Mouse (Mus musculus): Measurements from ENCODE around the gene Anapc15-ps. TPM values are rescaled to one million over a fixed set of nuclear protein-coding genes. Genes with fewer than 3 reads are reported as not detected.

The Anapc15-ps gene
- polyA plus RNA-seq, 1 experiment from 2014 or later = 0.95 TPM

GRCm38 (mm10) chr10:95647128-95647527, 26.1 kb downstream of the Anapc15-ps start:
- Histone ChIP-seq H3K4me1 (ENCODE audit: control insufficient read depth, insufficient read depth, low read depth, low read length) (no peaks in the 10 kb centered on the region), H3K27me3 (replicated peaks; ENCODE audit: control insufficient read depth, insufficient read depth, low read length) (no peaks in the 10 kb centered on the region), H3K4me3 (ENCODE audit: low read length) (no peak overlapping the region), H3K27ac (ENCODE audit: low read depth, low read length) (no peak overlapping the region), H3K9ac (ENCODE audit: low read depth, low read length) (no peak overlapping the region), H3K36me3 (ENCODE audit: control insufficient read depth, insufficient read depth, low read length) (no peaks in the 10 kb centered on the region), H3K9me3 (ENCODE audit: control insufficient read depth, low read length) (no peaks in the 10 kb centered on the region), H3K4me2 (ENCODE audit: low read length) (no peak overlapping the region)
- ATAC-seq = no peak
- 77% methylated on average over 9 of the region's 9 CpGs for WGBS

DNA sequence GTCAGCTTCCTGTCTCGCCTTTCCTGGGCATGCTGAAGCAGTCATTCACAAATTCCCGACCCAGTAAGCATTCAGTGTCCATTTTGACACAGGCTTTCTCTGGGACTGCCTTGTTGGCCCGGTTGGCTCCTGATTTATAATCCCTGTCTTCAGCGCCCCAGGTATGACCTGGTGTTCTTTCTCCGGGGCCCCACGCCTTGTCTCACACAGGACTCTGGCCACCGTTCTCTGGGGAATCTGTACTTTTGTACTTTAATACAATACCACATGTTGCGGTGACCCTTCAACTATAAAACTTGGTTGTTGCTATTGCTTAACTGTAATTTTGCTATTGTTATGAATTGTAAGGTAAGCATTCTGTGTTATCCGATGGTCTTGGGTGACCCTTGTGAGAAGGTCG, 26.7 kb downstream of the Anapc15-ps start:
- H3K36me3 ChIP-seq (ENCODE audit: control insufficient read depth, insufficient read depth, low read length) = no peaks in the 10 kb centered on the region
- no peaks in the 10 kb centered on the region for H3K9me3 ChIP-seq (ENCODE audit: control insufficient read depth, low read length)
- WGBS = 90% methylated on average over 10 of the region's 10 CpGs
- H3K27ac ChIP-seq (ENCODE audit: low read depth, low read length) = no peak overlapping the region
- no peak overlapping the region for H3K4me3 ChIP-seq (ENCODE audit: low read length)
- no peak for ATAC-seq
- H3K4me1 ChIP-seq (ENCODE audit: control insufficient read depth, insufficient read depth, low read depth, low read length) = no peaks in the 10 kb centered on the region
- H3K27me3 ChIP-seq (replicated peaks; ENCODE audit: control insufficient read depth, insufficient read depth, low read length) = no peaks in the 10 kb centered on the region
- no peak overlapping the region for H3K9ac ChIP-seq (ENCODE audit: low read depth, low read length)
- H3K4me2 ChIP-seq (ENCODE audit: low read length) = no peak overlapping the region

- H3K4me2 ChIP-seq (ENCODE audit: low read length) = no peak overlapping the region
- H3K27ac ChIP-seq (ENCODE audit: low read depth, low read length) = no peak overlapping the region
- H3K4me1 ChIP-seq (ENCODE audit: control insufficient read depth, insufficient read depth, low read depth, low read length) = no peaks in the 10 kb centered on the region
- H3K36me3 ChIP-seq (ENCODE audit: control insufficient read depth, insufficient read depth, low read length) = no peaks in the 10 kb centered on the region
- 73% methylated on average over 6 of the region's 6 CpGs for WGBS
- no peak overlapping the region for H3K9ac ChIP-seq (ENCODE audit: low read depth, low read length)
- H3K4me3 ChIP-seq (ENCODE audit: low read length) = no peak overlapping the region
- no peaks in the 10 kb centered on the region for H3K9me3 ChIP-seq (ENCODE audit: control insufficient read depth, low read length)
- no peak for ATAC-seq
- H3K27me3 ChIP-seq (replicated peaks; ENCODE audit: control insufficient read depth, insufficient read depth, low read length) = no peaks in the 10 kb centered on the region
Measured at GRCm38 (mm10) chr10:95643696-95644360, 29.4 kb downstream of the Anapc15-ps start.

- Histone ChIP-seq H3K4me1 (ENCODE audit: control insufficient read depth, insufficient read depth, low read depth, low read length) (no peaks in the 10 kb centered on the region), H3K27me3 (replicated peaks; ENCODE audit: control insufficient read depth, insufficient read depth, low read length) (no peaks in the 10 kb centered on the region), H3K9me3 (ENCODE audit: control insufficient read depth, low read length) (no peaks in the 10 kb centered on the region), H3K9ac (ENCODE audit: low read depth, low read length) (no peak overlapping the region), H3K4me3 (ENCODE audit: low read length) (no peak overlapping the region), H3K27ac (ENCODE audit: low read depth, low read length) (no peak overlapping the region), H3K36me3 (ENCODE audit: control insufficient read depth, insufficient read depth, low read length) (no peaks in the 10 kb centered on the region), H3K4me2 (ENCODE audit: low read length) (no peak overlapping the region)
- WGBS = 79% methylated on average over 5 of the region's 5 CpGs
- ATAC-seq = no peak
Measured at GRCm38 (mm10) chr10:95643042-95643441, 30.2 kb downstream of the Anapc15-ps start.

GRCm38 (mm10) chr10:95641335-95641734, 31.9 kb downstream of the Anapc15-ps start:
- Histone ChIP-seq H3K27me3 (replicated peaks; ENCODE audit: control insufficient read depth, insufficient read depth, low read length) (no peaks in the 10 kb centered on the region), H3K36me3 (ENCODE audit: control insufficient read depth, insufficient read depth, low read length) (no peaks in the 10 kb centered on the region), H3K9me3 (ENCODE audit: control insufficient read depth, low read length) (no peaks in the 10 kb centered on the region), H3K27ac (ENCODE audit: low read depth, low read length) (no peak overlapping the region), H3K4me2 (ENCODE audit: low read length) (no peak overlapping the region), H3K4me1 (ENCODE audit: control insufficient read depth, insufficient read depth, low read depth, low read length) (no peaks in the 10 kb centered on the region), H3K4me3 (ENCODE audit: low read length) (no peak overlapping the region), H3K9ac (ENCODE audit: low read depth, low read length) (no peak overlapping the region)
- ATAC-seq = no peak
- 70% methylated on average over 5 of the region's 5 CpGs for WGBS

DNA sequence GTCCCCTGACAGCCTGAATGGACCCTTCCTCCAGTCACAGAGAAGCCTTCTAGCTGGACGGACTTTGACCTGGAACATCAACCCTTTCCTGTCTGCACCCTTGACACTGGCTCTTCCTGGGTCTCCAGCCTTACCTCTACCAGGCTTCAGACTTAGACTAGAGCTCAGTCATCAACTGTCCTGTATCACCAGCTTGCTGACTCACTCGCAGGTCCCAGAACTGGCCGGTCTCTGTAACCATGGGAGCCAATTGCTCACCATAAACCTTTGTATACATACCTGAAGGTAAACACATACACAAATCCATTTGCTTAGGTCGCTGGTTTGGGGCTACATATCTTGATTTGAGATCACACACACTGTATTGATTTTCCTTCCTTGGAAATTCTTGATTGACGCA, 33.8 kb downstream of the Anapc15-ps start:
- Histone ChIP-seq H3K9me3 (ENCODE audit: control insufficient read depth, low read length) (no peaks in the 10 kb centered on the region), H3K4me1 (ENCODE audit: control insufficient read depth, insufficient read depth, low read depth, low read length) (no peaks in the 10 kb centered on the region), H3K36me3 (ENCODE audit: control insufficient read depth, insufficient read depth, low read length) (no peaks in the 10 kb centered on the region), H3K9ac (ENCODE audit: low read depth, low read length) (no peak overlapping the region), H3K27me3 (replicated peaks; ENCODE audit: control insufficient read depth, insufficient read depth, low read length) (no peaks in the 10 kb centered on the region), H3K27ac (ENCODE audit: low read depth, low read length) (no peak overlapping the region), H3K4me2 (ENCODE audit: low read length) (no peak overlapping the region), H3K4me3 (ENCODE audit: low read length) (no peak overlapping the region)
- 85% methylated on average over 5 of the region's 5 CpGs for WGBS
- ATAC-seq = no peak

- Histone ChIP-seq H3K9me3 (ENCODE audit: control insufficient read depth, low read length) (no peaks in the 10 kb centered on the region), H3K36me3 (ENCODE audit: control insufficient read depth, insufficient read depth, low read length) (no peaks in the 10 kb centered on the region), H3K27ac (ENCODE audit: low read depth, low read length) (no peak overlapping the region), H3K4me3 (ENCODE audit: low read length) (no peak overlapping the region), H3K27me3 (replicated peaks; ENCODE audit: control insufficient read depth, insufficient read depth, low read length) (no peaks in the 10 kb centered on the region), H3K4me1 (ENCODE audit: control insufficient read depth, insufficient read depth, low read depth, low read length) (no peaks in the 10 kb centered on the region), H3K4me2 (ENCODE audit: low read length) (no peak overlapping the region), H3K9ac (ENCODE audit: low read depth, low read length) (no peak overlapping the region)
- WGBS = 88% methylated on average over 15 of the region's 15 CpGs
- no peak for ATAC-seq
Measured at GRCm38 (mm10) chr10:95634751-95635150, 38.5 kb downstream of the Anapc15-ps start.

- no peaks in the 10 kb centered on the region for H3K4me1 ChIP-seq (ENCODE audit: control insufficient read depth, insufficient read depth, low read depth, low read length)
- no peak overlapping the region for H3K4me2 ChIP-seq (ENCODE audit: low read length)
- WGBS = 90% methylated on average over 9 of the region's 9 CpGs
- no peak overlapping the region for H3K9ac ChIP-seq (ENCODE audit: low read depth, low read length)
- no peaks in the 10 kb centered on the region for H3K27me3 ChIP-seq (replicated peaks; ENCODE audit: control insufficient read depth, insufficient read depth, low read length)
- no peaks in the 10 kb centered on the region for H3K36me3 ChIP-seq (ENCODE audit: control insufficient read depth, insufficient read depth, low read length)
- no peak overlapping the region for H3K27ac ChIP-seq (ENCODE audit: low read depth, low read length)
- no peak overlapping the region for H3K4me3 ChIP-seq (ENCODE audit: low read length)
- ATAC-seq = no peak
- no peaks in the 10 kb centered on the region for H3K9me3 ChIP-seq (ENCODE audit: control insufficient read depth, low read length)
Measured at GRCm38 (mm10) chr10:95634261-95634660, 39.0 kb downstream of the Anapc15-ps start.

DNA sequence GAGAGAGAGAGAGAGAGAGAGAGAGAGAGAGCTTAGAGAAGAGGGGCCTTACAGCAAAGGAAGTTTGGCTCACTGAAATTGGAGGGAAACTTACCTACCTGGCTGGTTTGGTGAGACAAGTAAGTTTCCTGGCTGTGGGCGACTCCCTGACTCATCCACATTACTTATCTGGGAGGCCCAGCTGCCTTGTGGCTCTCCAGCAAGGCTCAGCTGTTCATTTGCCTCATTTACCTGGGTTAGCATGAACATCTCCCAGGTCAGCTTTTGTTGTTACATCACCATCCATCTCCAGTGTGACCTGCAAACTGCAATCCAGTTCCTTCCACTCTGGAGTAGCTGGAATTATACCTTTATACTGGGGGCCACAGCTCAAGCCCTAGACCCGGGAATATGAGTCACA, 41.7 kb downstream of the Anapc15-ps start:
- whole genome bisulfite sequencing = 88% methylated on average over 2 of the region's 2 CpGs

More for the DNA sequence above, 41.7 kb downstream of the Anapc15-ps start:
- H3K27me3 ChIP-seq (replicated peaks; ENCODE audit: control insufficient read depth, insufficient read depth, low read length) = no peaks in the 10 kb centered on the region
- H3K36me3 ChIP-seq (ENCODE audit: control insufficient read depth, insufficient read depth, low read length) = no peaks in the 10 kb centered on the region
- no peak overlapping the region for H3K27ac ChIP-seq (ENCODE audit: low read depth, low read length)
- H3K9me3 ChIP-seq (ENCODE audit: control insufficient read depth, low read length) = no peaks in the 10 kb centered on the region
- no peak overlapping the region for H3K9ac ChIP-seq (ENCODE audit: low read depth, low read length)
- H3K4me1 ChIP-seq (ENCODE audit: control insufficient read depth, insufficient read depth, low read depth, low read length) = no peaks in the 10 kb centered on the region
- no peak overlapping the region for H3K4me3 ChIP-seq (ENCODE audit: low read length)
- no peak for ATAC-seq
- H3K4me2 ChIP-seq (ENCODE audit: low read length) = no peak overlapping the region

Data from hindbrain, embryonic 16.5 days (tissue).